9 mouse cellular contexts compared by ENCODE assay signal in the genomic region with DNA sequence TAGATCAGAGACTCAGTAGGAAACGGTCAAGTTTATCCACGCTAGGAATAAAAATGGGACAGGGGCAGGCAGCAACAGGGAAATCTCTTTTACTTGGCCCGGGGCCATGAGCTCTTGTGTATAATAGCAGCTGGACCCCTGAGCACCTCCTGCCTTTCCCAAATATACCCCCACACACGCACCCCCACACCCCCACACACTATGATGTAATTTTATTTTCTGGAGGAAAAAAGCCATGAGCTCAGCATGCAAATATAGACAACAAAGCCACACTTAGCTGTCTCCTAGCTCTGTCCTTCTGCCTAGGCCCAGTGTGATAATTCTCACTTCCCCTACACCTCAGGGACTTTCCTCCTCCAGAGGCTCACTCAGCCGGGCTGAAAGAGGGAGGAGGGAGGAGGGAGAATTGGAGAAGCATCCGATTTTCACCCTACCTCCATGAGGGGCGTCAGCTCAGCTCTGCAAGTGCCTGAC. TPM values are rescaled to one million over a fixed set of nuclear protein-coding genes. Genes with fewer than 3 reads are reported as not detected.
DNase-seq lines count a peak whose midpoint lies in the region; ATAC-seq lines count a peak whose summit lies in the region.
"Had no signal": no experiment of that assay in that cellular context is flagged by ENCODE, and none has a peak within 500 bp of the region (broad histone marks: within the 10 kb centered on the region; RNA-seq: fewer than 3 reads in every experiment).

No protein-coding gene starts in this region.

- no peak overlapping the region for H3K27ac ChIP-seq in embryonic facial prominence, embryonic 11.5 days (replicated peaks; ENCODE audit: low read depth, low read length)
- peak overlapping the region; percentile 95 for H3K27ac ChIP-seq in hindbrain, embryonic 15.5 days (replicated peaks)
- peak overlapping the region; percentile 96 for H3K27ac ChIP-seq in midbrain, embryonic 10.5 days (replicated peaks)

- peaks cover 10% of the 10 kb centered on the region for H3K4me1 ChIP-seq in embryonic facial prominence, embryonic 11.5 days (ENCODE audit: control insufficient read depth, insufficient read depth, low read length)
- H3K4me1 ChIP-seq in hindbrain, embryonic 15.5 days (replicated peaks), result peaks cover 46% of the 10 kb centered on the region
- peaks cover 62% of the 10 kb centered on the region for H3K4me1 ChIP-seq in midbrain, embryonic 10.5 days

- H3K36me3 ChIP-seq in embryonic facial prominence, embryonic 11.5 days (replicated peaks; ENCODE audit: control insufficient read depth, insufficient read depth, low read depth, low read length), result no peaks in the 10 kb centered on the region
- no peaks in the 10 kb centered on the region for H3K36me3 ChIP-seq in hindbrain, embryonic 15.5 days
- H3K36me3 ChIP-seq in midbrain, embryonic 10.5 days, result peaks cover under 1% of the 10 kb centered on the region; the same call in 1 of the 2 replicates

- H3K4me2 ChIP-seq in embryonic facial prominence, embryonic 11.5 days (ENCODE audit: low read depth, low read length), result peak overlapping the region; percentile 82; the same call in 1 of the 2 replicates
- H3K4me2 ChIP-seq in hindbrain, embryonic 15.5 days, result peak overlapping the region; percentile 93

- WGBS in embryonic facial prominence, embryonic 11.5 days, result 27% methylated on average over 7 of the region's 7 CpGs
- WGBS in hindbrain, embryonic 15.5 days, result 8% methylated on average over 7 of the region's 7 CpGs
- WGBS in midbrain, embryonic 10.5 days, result 18% methylated on average over 7 of the region's 7 CpGs

- H3K9me3 ChIP-seq in embryonic facial prominence, embryonic 11.5 days (replicated peaks; ENCODE audit: control insufficient read depth, low read length), result no peaks in the 10 kb centered on the region
- no peaks in the 10 kb centered on the region for H3K9me3 ChIP-seq in hindbrain, embryonic 15.5 days
- no peaks in the 10 kb centered on the region for H3K9me3 ChIP-seq in midbrain, embryonic 10.5 days (replicated peaks)

- no peak overlapping the region for H3K9ac ChIP-seq in embryonic facial prominence, embryonic 11.5 days (replicated peaks; ENCODE audit: low read length)
- H3K9ac ChIP-seq in hindbrain, embryonic 15.5 days, result peak overlapping the region; percentile 95

- DNase-seq in heart, adult 18-20 months, result peak; percentile 44 to 48
- DNase-seq in heart, adult 8-10 months (ENCODE audit: low spot score), result no peak
- DNase-seq in B cell, adult 2 months, result peak; percentile 31 to 41
- no peak for DNase-seq in embryonic facial prominence, embryonic 11.5 days (ENCODE audit: low spot score)
- DNase-seq in midbrain, embryonic 10.5 days (ENCODE audit: low spot score), result no peak
- no peak for DNase-seq in gastrocnemius, adult 18-20 months (ENCODE audit: low spot score)

- no peak overlapping the region for H3K4me3 ChIP-seq in embryonic facial prominence, embryonic 11.5 days (ENCODE audit: low read depth, low read length)
- H3K4me3 ChIP-seq in hindbrain, embryonic 15.5 days, result peak overlapping the region; percentile 72
- peak overlapping the region; percentile 85 for H3K4me3 ChIP-seq in midbrain, embryonic 10.5 days

- ATAC-seq in embryonic facial prominence, embryonic 11.5 days (replicated peaks; ENCODE audit: insufficient number of reproducible peaks, low FRiP score, low TSS enrichment, low read depth), result no peak
- ATAC-seq in hindbrain, embryonic 15.5 days (ENCODE audit: low FRiP score, low read depth), result 0 out of 2 replicates have a peak, but pooled peaks have one; percentile 2
- ATAC-seq in activated CD4-positive, CD25-positive, alpha-beta regulatory T cell, adult 4 months, result no peak

- no peaks in the 10 kb centered on the region for H3K27me3 ChIP-seq in embryonic facial prominence, embryonic 11.5 days (ENCODE audit: control insufficient read depth, insufficient read depth, low read length)
- no peaks in the 10 kb centered on the region for H3K27me3 ChIP-seq in hindbrain, embryonic 15.5 days
- no peaks in the 10 kb centered on the region for H3K27me3 ChIP-seq in midbrain, embryonic 10.5 days (ENCODE audit: low read depth, poor library complexity, severe bottlenecking)

RNA-seq across cellular contexts. Expression of a gene that starts 0.5 kb away (rescaled TPM):
- 10 to 100 TPM; 57.4 to 69.9 TPM for total RNA-seq in heart, adult 18-20 months (2021)
- total RNA-seq in heart, adult 8-10 months (2022), result 10 to 100 TPM; 41.7 to 74.1 (median 60.0) TPM
- polyA plus RNA-seq in embryonic facial prominence, embryonic 11.5 days (2014; fragmentation: Nextera tagmentation; extraction: Ambion mirVana), result 121 and 123 TPM in 2 replicates
- 454 and 489 TPM in 2 replicates for polyA plus RNA-seq in hindbrain, embryonic 15.5 days (2015; fragmentation: Nextera tagmentation; extraction: Ambion mirVana)
- 340 and 410 TPM in 2 replicates for polyA plus RNA-seq in midbrain, embryonic 10.5 days (2016; fragmentation: Nextera tagmentation; extraction: Ambion mirVana)
- 10 to 100 TPM; 42.0 to 43.1 TPM for polyA plus RNA-seq in activated CD4-positive, CD25-positive, alpha-beta regulatory T cell, adult 4 months (2017; shearing (Covaris generic))
- total RNA-seq in gastrocnemius, adult 18-20 months (2021), result 10 to 100 TPM; 20.2 to 33.2 TPM

RNA-seq across cellular contexts. Expression of a gene that starts 12.5 kb away (rescaled TPM):
- 1 to 10 TPM; 2.2 to 2.7 TPM for total RNA-seq in heart, adult 18-20 months (2021)
- total RNA-seq in heart, adult 8-10 months (2022), result 1 to 10 TPM; 2.5 to 6.9 (median 3.7) TPM
- polyA plus RNA-seq in embryonic facial prominence, embryonic 11.5 days (2014; fragmentation: Nextera tagmentation; extraction: Ambion mirVana), result 1.7 and 2.3 TPM in 2 replicates
- polyA plus RNA-seq in hindbrain, embryonic 15.5 days (2015; fragmentation: Nextera tagmentation; extraction: Ambion mirVana), result 1.4 and 2.2 TPM in 2 replicates
- polyA plus RNA-seq in midbrain, embryonic 10.5 days (2016; fragmentation: Nextera tagmentation; extraction: Ambion mirVana), result 1.3 and 1.8 TPM in 2 replicates
- not detected for polyA plus RNA-seq in activated CD4-positive, CD25-positive, alpha-beta regulatory T cell, adult 4 months (2017; shearing (Covaris generic))
- total RNA-seq in gastrocnemius, adult 18-20 months (2021), result 1,000 to 10,000 TPM; 2,670 to 3,214 TPM
- total RNA-seq: neutrophil, adult 5-6 weeks had no signal

RNA-seq across cellular contexts. Expression of a gene that starts 51.1 kb away (rescaled TPM):
- total RNA-seq in heart, adult 18-20 months (2021), result not detected
- not detected for total RNA-seq in heart, adult 8-10 months (2022)
- polyA plus RNA-seq in embryonic facial prominence, embryonic 11.5 days (2014; fragmentation: Nextera tagmentation; extraction: Ambion mirVana), result not detected in 2 replicates
- 0.05 and 0.06 TPM in 2 replicates for polyA plus RNA-seq in hindbrain, embryonic 15.5 days (2015; fragmentation: Nextera tagmentation; extraction: Ambion mirVana)
- not detected in 2 replicates for polyA plus RNA-seq in midbrain, embryonic 10.5 days (2016; fragmentation: Nextera tagmentation; extraction: Ambion mirVana)
- not detected for polyA plus RNA-seq in activated CD4-positive, CD25-positive, alpha-beta regulatory T cell, adult 4 months (2017; shearing (Covaris generic))
- under 1 TPM; 0.40 to 0.43 TPM for total RNA-seq in gastrocnemius, adult 18-20 months (2021)
- total RNA-seq: neutrophil, adult 5-6 weeks had no signal

RNA-seq across cellular contexts. Expression of a gene that starts 54.3 kb away (rescaled TPM):
- total RNA-seq in heart, adult 18-20 months (2021), result 10 to 100 TPM in 1 of 2 experiments, 1 to 10 TPM in 1; 9.8 to 10.1 TPM
- 10 to 100 TPM in 3 of 4 experiments, 1 to 10 TPM in 1; 9.8 to 12.2 (median 11.5) TPM for total RNA-seq in heart, adult 8-10 months (2022)
- 30.1 and 36.7 TPM in 2 replicates for polyA plus RNA-seq in embryonic facial prominence, embryonic 11.5 days (2014; fragmentation: Nextera tagmentation; extraction: Ambion mirVana)
- 75.3 and 79.0 TPM in 2 replicates for polyA plus RNA-seq in hindbrain, embryonic 15.5 days (2015; fragmentation: Nextera tagmentation; extraction: Ambion mirVana)
- 50.2 and 62.4 TPM in 2 replicates for polyA plus RNA-seq in midbrain, embryonic 10.5 days (2016; fragmentation: Nextera tagmentation; extraction: Ambion mirVana)
- 1 to 10 TPM; 3.4 to 3.8 TPM for polyA plus RNA-seq in activated CD4-positive, CD25-positive, alpha-beta regulatory T cell, adult 4 months (2017; shearing (Covaris generic))
- total RNA-seq in gastrocnemius, adult 18-20 months (2021), result 10 to 100 TPM in 1 of 2 experiments, 1 to 10 TPM in 1; 7.6 to 10.6 TPM

RNA-seq across cellular contexts. Expression of a gene that starts 59.3 kb away (rescaled TPM):
- total RNA-seq in heart, adult 18-20 months (2021), result 100 to 1,000 TPM; 110 to 119 TPM
- 100 to 1,000 TPM; 120 to 132 (median 125) TPM for total RNA-seq in heart, adult 8-10 months (2022)
- 103 and 109 TPM in 2 replicates for polyA plus RNA-seq in embryonic facial prominence, embryonic 11.5 days (2014; fragmentation: Nextera tagmentation; extraction: Ambion mirVana)
- 84.6 and 85.8 TPM in 2 replicates for polyA plus RNA-seq in hindbrain, embryonic 15.5 days (2015; fragmentation: Nextera tagmentation; extraction: Ambion mirVana)
- 124 and 138 TPM in 2 replicates for polyA plus RNA-seq in midbrain, embryonic 10.5 days (2016; fragmentation: Nextera tagmentation; extraction: Ambion mirVana)
- 10 to 100 TPM; 51.0 to 78.8 TPM for polyA plus RNA-seq in activated CD4-positive, CD25-positive, alpha-beta regulatory T cell, adult 4 months (2017; shearing (Covaris generic))
- 100 to 1,000 TPM; 192 to 193 TPM for total RNA-seq in gastrocnemius, adult 18-20 months (2021)

Comparison
In these comparisons a context has a peak if more than half of its experiments do, and no peak if none do; other contexts are left out.
1. DNase-seq: peak in heart, adult 18-20 months (2 of 2) and B cell, adult 2 months (2 of 2); none in heart, adult 8-10 months (single experiment), embryonic facial prominence, embryonic 11.5 days (single experiment), midbrain, embryonic 10.5 days (single experiment) and gastrocnemius, adult 18-20 months (single experiment).